Mouse (Mus musculus) cerebellum, adult 2 months (tissue): ENCODE measurements around the gene Cadm1. TPM values are rescaled to one million over a fixed set of nuclear protein-coding genes. Genes with fewer than 3 reads are reported as not detected.

Experiments
- DNase-seq, 2 experiments: peaks; one replicate each; pipeline ENCODE4 v3.0.0; 2021
- H3K27ac ChIP-seq: fragments of 200-500 bp; 2 replicates; pipeline ENCODE4 v1.5.1; 2012; ENCODE audit warnings: low read length, control low read depth, inconsistent platforms; ENCODE audit not compliant: insufficient read depth
- H3K27me3 ChIP-seq: fragments of 200-500 bp; 2 replicates; pipeline ENCODE4 v1.6.1; 2012; ENCODE audit warnings: inconsistent platforms, mild to moderate bottlenecking, low read length, moderate library complexity; ENCODE audit not compliant: control insufficient read depth, insufficient read depth
- H3K4me1 ChIP-seq: fragments of 200-500 bp; 2 replicates; pipeline ENCODE4 v1.6.1; 2011; ENCODE audit warnings: low read length; ENCODE audit not compliant: control insufficient read depth, insufficient read depth
- H3K4me3 ChIP-seq: fragments of 200-500 bp; replicated peaks from 2 replicates; pipeline ENCODE3; 2011; ENCODE audit warnings: mild to moderate bottlenecking, low read depth, low read length, control low read depth; ENCODE audit not compliant: insufficient read depth
- CTCF ChIP-seq: fragments of 200-500 bp; IDR thresholded peaks from 2 replicates; pipeline ENCODE4 v1.5.1; 2011; ENCODE audit warnings: low read depth, mild to moderate bottlenecking, control low read depth, low read length, moderate library complexity, borderline replicate concordance; ENCODE audit not compliant: insufficient read depth
- POLR2A ChIP-seq: fragments of 200-500 bp; IDR thresholded peaks from 2 replicates; pipeline ENCODE4 v1.6.1; 2011; ENCODE audit warnings: low read length, control low read depth, borderline replicate concordance; ENCODE audit not compliant: insufficient read depth
- WGBS: fragments of 180-500 bp; shearing (Covaris S2); methylation state at CpG from one replicate; pipeline ENCODE4 v1.1.7; 2018; 5-methylcytosine and 5-hydroxymethylcytosine counted together
- polyA plus RNA-seq: library from polyadenylated mRNA; depleted of rRNA; stranded (reverse); fragments of >200 nt; gene quantifications from 2 replicates; pipeline ENCODE4 v1.2.3, GENCODE M21; 2012

The Cadm1 gene
- polyA plus RNA-seq, 1 experiment, result 55.9 TPM

GRCm38 (mm10) chr9:47534573-47535475 is 4.9 kb downstream of the Cadm1 start:
- WGBS, result 50% methylated on average over 11 of the region's 11 CpGs
- Histone ChIP-seq H3K4me1 (peaks cover 5% of the 10 kb centered on the region; the same call in 1 of the 2 replicates), H3K4me3 (no peak overlapping the region), H3K27ac (no peak overlapping the region), H3K27me3 (no peaks in the 10 kb centered on the region)
- TF ChIP-seq CTCF, result no peak; the same call in 1 of the 2 replicates
- no peak for TF ChIP-seq POLR2A
- DNase-seq, result peak; percentile 38 to 65

DNA sequence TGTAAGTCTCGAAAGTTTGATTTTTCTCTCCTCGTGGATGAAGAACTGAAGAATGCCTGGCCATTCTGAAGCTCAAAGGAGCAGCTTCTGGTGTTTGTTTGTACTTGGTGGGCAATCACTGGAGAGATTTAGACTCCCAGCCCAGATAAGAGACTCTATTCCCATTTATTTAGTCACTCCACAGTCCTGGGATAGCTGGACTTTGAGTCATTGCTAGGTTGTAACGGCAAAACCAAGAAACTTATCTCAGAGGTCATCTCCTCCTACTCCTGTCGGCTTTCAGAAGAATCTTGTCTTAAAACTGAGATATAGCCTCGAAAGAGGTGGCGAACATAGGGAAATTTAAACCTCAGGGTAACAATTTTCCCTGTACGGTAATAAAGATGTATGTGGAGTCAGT is 15.3 kb downstream of the Cadm1 start:
- Histone ChIP-seq H3K27me3 (no peaks in the 10 kb centered on the region), H3K4me3 (no peak overlapping the region), H3K27ac (no peak overlapping the region), H3K4me1 (peaks cover 5% of the 10 kb centered on the region; the same call in 1 of the 2 replicates)
- 87% methylated on average over 7 of the region's 7 CpGs for WGBS
- TF ChIP-seq POLR2A (no peak), CTCF (no peak)
- DNase-seq, result no peak

- Histone ChIP-seq H3K27me3 (no peaks in the 10 kb centered on the region), H3K27ac (no peak overlapping the region), H3K4me3 (no peak overlapping the region), H3K4me1 (peaks cover 5% of the 10 kb centered on the region; the same call in 1 of the 2 replicates)
- DNase-seq, result no peak
- 72% methylated on average over 12 of the region's 12 CpGs for WGBS
- TF ChIP-seq CTCF (no peak), POLR2A (no peak)
These were observed 15.7 kb downstream of the Cadm1 start for GRCm38 (mm10) chr9:47545667-47546066.

GRCm38 (mm10) chr9:47548402-47548801 is 18.4 kb downstream of the Cadm1 start:
- Histone ChIP-seq H3K27me3 (no peaks in the 10 kb centered on the region), H3K4me3 (no peak overlapping the region), H3K27ac (no peak overlapping the region), H3K4me1 (peaks cover 5% of the 10 kb centered on the region; the same call in 1 of the 2 replicates)
- no peak for TF ChIP-seq POLR2A
- TF ChIP-seq CTCF, result no peak
- DNase-seq, result no peak
- 96% methylated on average over 12 of the region's 12 CpGs for WGBS

GRCm38 (mm10) chr9:47548916-47549315 is 18.9 kb downstream of the Cadm1 start:
- WGBS, result 81% methylated on average over 5 of the region's 5 CpGs
- TF ChIP-seq POLR2A (no peak), CTCF (no peak)
- Histone ChIP-seq H3K27ac (no peak overlapping the region), H3K27me3 (no peaks in the 10 kb centered on the region), H3K4me1 (peaks cover 5% of the 10 kb centered on the region; the same call in 1 of the 2 replicates), H3K4me3 (no peak overlapping the region)
- no peak for DNase-seq

DNA sequence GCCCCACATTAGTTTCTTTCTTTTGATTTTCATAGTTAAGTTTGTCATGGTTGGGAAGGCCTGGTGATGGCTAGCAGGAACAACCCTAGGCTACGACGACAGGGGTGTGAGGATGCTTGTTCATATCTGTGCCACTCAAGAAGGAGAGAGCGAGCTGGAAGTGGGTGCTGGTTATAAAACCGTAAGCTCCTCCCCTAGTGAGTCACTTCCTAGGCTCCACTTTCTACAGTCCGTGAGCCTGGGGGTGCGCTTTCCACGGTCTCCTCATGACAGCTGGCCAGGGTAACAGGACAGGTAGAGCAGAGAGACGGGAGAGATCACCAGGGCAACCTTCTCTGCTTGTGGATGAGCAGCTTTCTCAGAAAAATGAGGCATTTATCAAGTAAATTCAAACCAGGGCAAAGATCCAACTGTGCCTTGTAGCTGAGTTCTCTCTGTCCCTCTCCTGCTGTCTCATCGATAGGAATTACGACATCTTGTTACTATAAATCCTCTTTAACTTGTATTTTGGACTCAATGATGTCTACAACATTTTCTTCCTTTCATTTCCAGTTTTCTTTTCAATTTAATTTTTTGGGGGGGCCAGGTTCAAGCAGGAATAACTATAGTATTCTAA is 23.1 kb downstream of the Cadm1 start:
- DNase-seq, result no peak
- TF ChIP-seq CTCF, result no peak
- no peak for TF ChIP-seq POLR2A
- 68% methylated on average over 10 of the region's 10 CpGs for WGBS
- H3K27me3 ChIP-seq, result no peaks in the 10 kb centered on the region
- no peak overlapping the region for H3K4me3 ChIP-seq
- H3K4me1 ChIP-seq, result peaks cover 6% of the 10 kb centered on the region; the same call in 1 of the 2 replicates
- H3K27ac ChIP-seq, result no peak overlapping the region

DNA sequence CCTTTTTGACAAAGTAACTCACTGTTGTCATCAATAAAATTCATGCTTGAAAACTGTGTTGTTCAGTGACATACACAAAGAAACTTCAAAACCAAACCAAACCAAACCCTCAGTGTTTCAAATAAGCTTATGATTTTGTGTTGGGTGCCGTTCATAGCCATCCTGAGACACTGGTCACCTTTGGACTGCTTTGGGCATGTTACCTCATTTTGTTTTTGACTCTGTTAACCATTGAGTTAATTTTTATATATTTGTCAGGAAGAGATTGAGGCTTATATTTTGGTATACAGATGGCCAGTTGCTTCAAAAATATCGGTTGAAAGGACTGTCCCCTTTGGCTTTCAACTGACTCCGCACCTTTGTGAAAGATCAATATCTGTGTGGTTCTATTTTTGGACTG is 30.8 kb downstream of the Cadm1 start:
- H3K4me1 ChIP-seq, result peaks cover 3% of the 10 kb centered on the region; the same call in 1 of the 2 replicates
- whole genome bisulfite sequencing, result 75% methylated on average over 3 of the region's 3 CpGs
- H3K27me3 ChIP-seq, result no peaks in the 10 kb centered on the region
- TF ChIP-seq POLR2A (no peak), CTCF (no peak)
- no peak for DNase-seq
- H3K4me3 ChIP-seq, result no peak overlapping the region
- no peak overlapping the region for H3K27ac ChIP-seq
